Mouse (Mus musculus) embryonic facial prominence, embryonic 15.5 days (tissue): ENCODE data around the gene Nfkbia. TPM values are rescaled to one million over a fixed set of nuclear protein-coding genes. Genes with fewer than 3 reads are reported as not detected.
A peak's percentile ranks its signal among the peaks of the same experiment; 100 is the strongest.

ENCODE experiments used
- ATAC-seq: fragments of 200-750 bp; cut with Nextera tagmentation; 2 replicates; pipeline ENCODE4 v1.8.0; 2017; ENCODE audit warnings: low read depth, moderate TSS enrichment; ENCODE audit not compliant: insufficient number of reproducible peaks, low FRiP score, low TSS enrichment
- H3K27ac ChIP-seq: fragments of 300-500 bp; sonication (generic); replicated peaks from 2 replicates; pipeline ENCODE4 v1.5.1; 2015; ENCODE audit warnings: mild to moderate bottlenecking, inconsistent platforms
- H3K27me3 ChIP-seq: fragments of 300-500 bp; sonication (generic); 2 replicates; pipeline ENCODE4 v1.6.1; 2015; ENCODE audit warnings: inconsistent platforms
- H3K36me3 ChIP-seq: fragments of 300-500 bp; sonication (generic); 2 replicates; pipeline ENCODE4 v1.6.1; 2015; ENCODE audit warnings: mild to moderate bottlenecking, inconsistent platforms
- H3K4me1 ChIP-seq: fragments of 300-500 bp; sonication (generic); 2 replicates; pipeline ENCODE4 v1.6.1; 2015; ENCODE audit warnings: inconsistent platforms
- H3K4me2 ChIP-seq: fragments of 300-500 bp; sonication (generic); replicated peaks from 2 replicates; pipeline ENCODE4 v1.6.1; 2015; ENCODE audit warnings: mild to moderate bottlenecking, inconsistent platforms
- H3K4me3 ChIP-seq: fragments of 300-500 bp; sonication (generic); replicated peaks from 2 replicates; pipeline ENCODE4 v1.5.1; 2015; ENCODE audit warnings: mild to moderate bottlenecking, inconsistent platforms
- H3K9ac ChIP-seq: fragments of 300-500 bp; sonication (generic); 2 replicates; pipeline ENCODE4 v1.6.1; 2015; ENCODE audit warnings: inconsistent platforms
- H3K9me3 ChIP-seq: fragments of 300-500 bp; sonication (generic); replicated peaks from 2 replicates; pipeline ENCODE4 v1.6.1; 2016; ENCODE audit warnings: inconsistent platforms
- WGBS: fragments of 180-500 bp; shearing (Covaris S2); methylation state at CpG from one replicate; pipeline ENCODE4 v1.1.7; 2015; 5-methylcytosine and 5-hydroxymethylcytosine counted together
- polyA plus RNA-seq: library from polyadenylated mRNA; unstranded; fragments of >200 nt; fragmentation: Nextera tagmentation; extraction: Ambion mirVana; gene quantifications from 2 replicates; pipeline ENCODE4 v1.2.1, GENCODE M21; 2015

The Nfkbia gene
- polyA plus RNA-seq, 1 experiment from 2014 or later: 144 TPM

GRCm38 (mm10) chr12:55489986-55490721 is 2.3 kb downstream of the Nfkbia start:
- Histone ChIP-seq H3K4me2 (peak overlapping the region; percentile 78), H3K4me1 (peaks cover 44% of the 10 kb centered on the region), H3K27ac (no peak overlapping the region), H3K36me3 (peaks cover 34% of the 10 kb centered on the region), H3K9me3 (no peaks in the 10 kb centered on the region), H3K4me3 (peak overlapping the region; percentile 70), H3K9ac (0 out of 2 replicates have a peak overlapping the region, but pooled peaks have one; percentile 82), H3K27me3 (no peaks in the 10 kb centered on the region)
- WGBS: 60% methylated on average over 14 of the region's 14 CpGs
- ATAC-seq: no peak

- H3K4me1 ChIP-seq: peaks cover 42% of the 10 kb centered on the region
- no peak overlapping the region for H3K9ac ChIP-seq
- H3K27me3 ChIP-seq: no peaks in the 10 kb centered on the region
- ATAC-seq: no peak
- peaks cover 34% of the 10 kb centered on the region for H3K36me3 ChIP-seq
- H3K27ac ChIP-seq: no peak overlapping the region
- no peak overlapping the region for H3K4me2 ChIP-seq
- no peak overlapping the region for H3K4me3 ChIP-seq
- no peaks in the 10 kb centered on the region for H3K9me3 ChIP-seq
- 84% methylated on average over 13 of the region's 13 CpGs for WGBS
Observed at GRCm38 (mm10) chr12:55488661-55489447, 3.6 kb downstream of the Nfkbia start.

GRCm38 (mm10) chr12:55487843-55488660 is 4.4 kb downstream of the Nfkbia start:
- Histone ChIP-seq H3K9ac (no peak overlapping the region), H3K9me3 (no peaks in the 10 kb centered on the region), H3K4me3 (no peak overlapping the region), H3K4me2 (no peak overlapping the region), H3K4me1 (peaks cover 34% of the 10 kb centered on the region), H3K36me3 (peaks cover 34% of the 10 kb centered on the region), H3K27ac (peak overlapping the region; percentile 51; the same call in 1 of the 2 replicates), H3K27me3 (no peaks in the 10 kb centered on the region)
- ATAC-seq: no peak
- 93% methylated on average over 7 of the region's 7 CpGs for WGBS

GRCm38 (mm10) chr12:55486923-55487674 is 5.3 kb downstream of the Nfkbia start:
- no peak overlapping the region for H3K4me3 ChIP-seq
- peak overlapping the region; percentile 51; the same call in 1 of the 2 replicates for H3K27ac ChIP-seq
- ATAC-seq: no peak
- H3K9ac ChIP-seq: no peak overlapping the region
- 55% methylated on average over 18 of the region's 18 CpGs for WGBS
- peaks cover 29% of the 10 kb centered on the region for H3K4me1 ChIP-seq
- H3K4me2 ChIP-seq: no peak overlapping the region
- no peaks in the 10 kb centered on the region for H3K9me3 ChIP-seq
- no peaks in the 10 kb centered on the region for H3K27me3 ChIP-seq
- H3K36me3 ChIP-seq: peaks cover 34% of the 10 kb centered on the region

- no peaks in the 10 kb centered on the region for H3K9me3 ChIP-seq
- ATAC-seq: no peak
- no peak overlapping the region for H3K9ac ChIP-seq
- no peaks in the 10 kb centered on the region for H3K27me3 ChIP-seq
- H3K36me3 ChIP-seq: peaks cover 21% of the 10 kb centered on the region
- no peak overlapping the region for H3K27ac ChIP-seq
- H3K4me1 ChIP-seq: peaks cover 12% of the 10 kb centered on the region; the same call in 1 of the 2 replicates
- 82% methylated on average over 6 of the region's 6 CpGs for WGBS
- no peak overlapping the region for H3K4me2 ChIP-seq
- H3K4me3 ChIP-seq: no peak overlapping the region
Observed at GRCm38 (mm10) chr12:55484800-55485199, 7.6 kb downstream of the Nfkbia start.

GRCm38 (mm10) chr12:55484079-55484774 is 8.2 kb downstream of the Nfkbia start:
- Histone ChIP-seq H3K9ac (no peak overlapping the region), H3K4me1 (peaks cover 7% of the 10 kb centered on the region; the same call in 1 of the 2 replicates), H3K27ac (no peak overlapping the region), H3K9me3 (no peaks in the 10 kb centered on the region), H3K4me2 (no peak overlapping the region), H3K27me3 (no peaks in the 10 kb centered on the region), H3K4me3 (no peak overlapping the region), H3K36me3 (peaks cover 16% of the 10 kb centered on the region)
- 56% methylated on average over 10 of the region's 10 CpGs for WGBS
- ATAC-seq: peak; percentile 41; the same call in 1 of the 2 replicates

- no peak overlapping the region for H3K4me3 ChIP-seq
- no peak overlapping the region for H3K9ac ChIP-seq
- H3K4me1 ChIP-seq: peaks cover 6% of the 10 kb centered on the region; the same call in 1 of the 2 replicates
- no peak for ATAC-seq
- peaks cover 9% of the 10 kb centered on the region for H3K36me3 ChIP-seq
- WGBS: 68% methylated on average over 5 of the region's 5 CpGs
- no peaks in the 10 kb centered on the region for H3K9me3 ChIP-seq
- H3K27me3 ChIP-seq: no peaks in the 10 kb centered on the region
- H3K4me2 ChIP-seq: no peak overlapping the region
- H3K27ac ChIP-seq: no peak overlapping the region
Observed at GRCm38 (mm10) chr12:55483591-55483990, 8.9 kb downstream of the Nfkbia start.

- H3K36me3 ChIP-seq: peaks cover 2% of the 10 kb centered on the region; the same call in 1 of the 2 replicates
- no peak overlapping the region for H3K4me2 ChIP-seq
- peaks cover 6% of the 10 kb centered on the region; the same call in 1 of the 2 replicates for H3K4me1 ChIP-seq
- 80% methylated on average over 10 of the region's 10 CpGs for WGBS
- no peaks in the 10 kb centered on the region for H3K9me3 ChIP-seq
- no peaks in the 10 kb centered on the region for H3K27me3 ChIP-seq
- H3K9ac ChIP-seq: no peak overlapping the region
- no peak for ATAC-seq
- H3K4me3 ChIP-seq: no peak overlapping the region
- H3K27ac ChIP-seq: no peak overlapping the region
Observed at GRCm38 (mm10) chr12:55482732-55483131, 9.7 kb downstream of the Nfkbia start.

- Histone ChIP-seq H3K9me3 (no peaks in the 10 kb centered on the region), H3K36me3 (no peaks in the 10 kb centered on the region), H3K4me3 (no peak overlapping the region), H3K9ac (no peak overlapping the region), H3K4me1 (no peaks in the 10 kb centered on the region; the same call in 1 of the 2 replicates), H3K4me2 (no peak overlapping the region), H3K27me3 (no peaks in the 10 kb centered on the region), H3K27ac (no peak overlapping the region)
- no peak for ATAC-seq
- 83% methylated on average over 4 of the region's 4 CpGs for WGBS
Observed at GRCm38 (mm10) chr12:55481739-55482138, 10.7 kb downstream of the Nfkbia start.
